Mouse (Mus musculus) Muller cell, postnatal 12 days (primary cell): ENCODE data around the gene Slc35f1.

ENCODE experiments used
- DNase-seq: peaks from one replicate; pipeline ENCODE4 v3.0.0-alpha.2; 2015; ENCODE audit errors: inconsistent ontology term

Slc35f1 gene

GRCm38 (mm10) chr10:52690334-52690991 lies at the start of gene Slc35f1:
Slc35f1 (plus strand) TSS chr10:52690533.
- peak; percentile 92 for DNase-seq

- DNase-seq: no peak
Observed at GRCm38 (mm10) chr10:52671234-52671633, 19.1 kb upstream of the Slc35f1 start.

- DNase-seq: peak; percentile 70
Observed at GRCm38 (mm10) chr10:52690992-52691731, 829 bp downstream of the Slc35f1 start.

- no peak for DNase-seq
Observed at GRCm38 (mm10) chr10:52703688-52704087, 13.4 kb downstream of the Slc35f1 start.

- DNase-seq: peak; percentile 67
Observed at GRCm38 (mm10) chr10:52704101-52705051, 14.0 kb downstream of the Slc35f1 start.

GRCm38 (mm10) chr10:52709482-52709881 lies 19.1 kb downstream of the Slc35f1 start:
- DNase-seq: no peak

- peak; percentile 78 for DNase-seq
Observed at GRCm38 (mm10) chr10:52712166-52712565, 21.8 kb downstream of the Slc35f1 start.

- DNase-seq: peak; percentile 49
Observed at GRCm38 (mm10) chr10:52714557-52714956, 24.2 kb downstream of the Slc35f1 start.

- DNase-seq: peak; percentile 24
Observed at GRCm38 (mm10) chr10:52715146-52715545, 24.8 kb downstream of the Slc35f1 start.

GRCm38 (mm10) chr10:52718199-52718917 lies 28.0 kb downstream of the Slc35f1 start:
- peak; percentile 47 for DNase-seq

GRCm38 (mm10) chr10:52726674-52727073 lies 36.3 kb downstream of the Slc35f1 start:
- DNase-seq: no peak

- DNase-seq: peak; percentile 98
Observed at GRCm38 (mm10) chr10:52742671-52743379, 52.5 kb downstream of the Slc35f1 start.

- DNase-seq: peak; percentile 68
Observed at GRCm38 (mm10) chr10:52743831-52744230, 53.5 kb downstream of the Slc35f1 start.

- DNase-seq: peak; percentile 91
Observed at GRCm38 (mm10) chr10:52748028-52748597, 57.8 kb downstream of the Slc35f1 start.

- no peak for DNase-seq
Observed at GRCm38 (mm10) chr10:52755949-52756679, 65.8 kb downstream of the Slc35f1 start.

- DNase-seq: peak; percentile 79
Observed at GRCm38 (mm10) chr10:52757496-52758260, 67.3 kb downstream of the Slc35f1 start.

- DNase-seq: peak; percentile 72
Observed at GRCm38 (mm10) chr10:52758589-52758988, 68.3 kb downstream of the Slc35f1 start.

- DNase-seq: no peak
Observed at GRCm38 (mm10) chr10:52760527-52760926, 70.2 kb downstream of the Slc35f1 start.
